Mouse (Mus musculus): ENCODE results near the gene Tmem204.
"Not testable (repeated sequence)": the region's sequence is repeated elsewhere in the genome, so short reads cannot be mapped to it uniquely, and the experiment has no call there.

Tmem204 gene

DNA sequence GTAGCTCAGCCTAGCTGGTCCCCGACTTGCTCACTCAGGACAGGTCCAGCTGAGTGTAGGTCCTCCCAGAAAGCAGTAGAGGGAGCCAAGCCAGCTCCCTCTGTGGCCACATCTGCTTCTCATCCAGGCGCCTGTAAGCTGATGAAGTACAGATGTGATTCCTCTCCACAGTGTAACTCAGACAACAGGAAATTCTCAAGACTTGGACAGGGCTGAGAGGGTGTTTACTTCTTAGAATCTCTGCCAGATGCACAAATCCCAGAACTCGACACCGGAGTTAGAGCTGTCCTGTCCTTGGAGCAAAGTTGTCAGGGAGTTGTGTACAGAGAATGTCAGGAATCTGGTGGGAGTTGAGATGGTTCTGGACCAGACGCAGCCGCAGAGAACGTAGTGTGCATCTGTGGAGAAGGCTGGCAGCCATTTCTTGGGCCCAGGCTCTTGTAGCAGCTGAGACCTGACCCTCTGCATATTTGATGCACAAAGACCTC, at the start of gene Tmem204:
Tmem204 (minus strand) TSS at position 148 of the 488 bp plus-strand sequence.
- peak; percentile 63 for DNase-seq (ENCODE audit: low spot score)

GRCm38 (mm10) chr17:25130060-25130459, 46.7 kb upstream of the Tmem204 start:
- DNase-seq (ENCODE audit: low spot score): no peak

- DNase-seq (ENCODE audit: low spot score): no peak
These were observed 44.3 kb upstream of the Tmem204 start for GRCm38 (mm10) chr17:25127681-25128080.

DNA sequence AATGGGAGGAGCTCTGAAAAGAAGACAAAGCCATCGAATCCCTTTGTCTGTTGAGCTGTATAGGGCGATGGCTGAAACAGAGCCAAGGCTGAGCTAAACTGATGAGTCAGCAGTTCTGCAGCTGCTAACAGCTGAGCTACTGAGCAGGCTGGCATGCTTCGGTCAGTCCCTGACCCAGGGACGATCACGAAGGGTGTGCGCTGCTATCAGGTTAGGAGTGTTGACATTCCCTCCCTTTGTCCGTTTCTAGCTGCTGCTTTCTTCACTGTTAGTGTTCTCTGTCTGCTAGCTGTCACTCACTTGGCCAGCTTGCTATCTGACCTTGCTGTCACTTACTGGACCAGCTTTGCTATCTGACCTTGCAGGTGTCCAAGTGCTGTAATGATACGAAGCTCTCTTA, 43.7 kb upstream of the Tmem204 start:
- DNase-seq (ENCODE audit: low spot score): no peak

DNA sequence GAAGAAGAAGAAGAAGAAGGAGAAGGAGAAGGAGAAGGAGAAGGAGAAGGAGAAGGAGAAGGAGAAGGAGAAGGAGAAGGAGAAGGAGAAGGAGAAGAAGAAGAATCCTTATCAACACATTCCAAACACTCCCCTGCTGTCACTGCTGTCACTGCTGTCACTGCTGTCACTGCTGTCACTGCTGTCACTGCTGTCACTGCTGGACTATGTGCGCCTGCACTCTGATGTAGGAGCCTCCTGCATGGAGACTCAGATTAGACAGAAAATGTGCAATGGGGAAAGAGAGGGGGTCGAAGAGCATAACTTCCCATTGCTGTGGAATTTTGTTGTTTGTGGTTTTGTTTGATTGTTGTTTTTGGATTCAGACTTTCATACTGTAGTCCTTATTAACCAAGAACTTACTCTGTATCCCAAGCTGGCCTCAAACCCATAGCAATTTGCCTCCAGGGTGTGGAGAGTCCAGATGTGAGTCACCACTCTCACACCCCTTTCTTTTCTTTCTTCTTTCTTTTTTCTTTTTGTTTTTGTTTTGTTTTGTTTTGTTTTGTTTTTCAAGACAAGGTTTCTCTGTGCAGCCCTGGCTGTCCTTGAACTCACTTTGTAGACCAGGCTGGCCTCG, 42.2 kb upstream of the Tmem204 start:
- not testable (repeated sequence) for DNase-seq (ENCODE audit: low spot score)

- no peak for DNase-seq (ENCODE audit: low spot score)
These were observed 40.6 kb upstream of the Tmem204 start for GRCm38 (mm10) chr17:25123979-25124378.

DNA sequence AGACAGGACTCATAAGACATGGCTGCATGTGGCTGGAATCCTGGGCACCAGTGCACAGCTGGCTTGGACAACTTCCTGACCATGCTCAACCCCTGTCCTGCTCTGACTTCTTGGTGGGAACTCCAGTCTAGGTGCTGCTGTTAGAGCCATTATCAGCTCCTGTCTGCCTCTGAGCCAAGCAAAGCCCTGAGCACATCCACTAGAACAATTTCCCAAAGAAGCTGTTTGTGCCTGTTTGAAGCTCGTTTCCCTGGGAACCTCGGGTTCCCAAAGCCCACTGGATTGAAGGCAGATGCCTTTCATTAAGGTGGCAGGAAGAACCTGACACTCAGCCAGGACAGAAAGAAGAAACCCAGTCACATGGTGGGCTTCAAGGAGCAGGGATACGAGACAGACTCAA, 37.0 kb upstream of the Tmem204 start, which contains the start of gene Ptx4:
Ptx4 (plus strand) TSS at position 355 of the 400 bp plus-strand sequence.
- DNase-seq (ENCODE audit: low spot score): no peak

DNA sequence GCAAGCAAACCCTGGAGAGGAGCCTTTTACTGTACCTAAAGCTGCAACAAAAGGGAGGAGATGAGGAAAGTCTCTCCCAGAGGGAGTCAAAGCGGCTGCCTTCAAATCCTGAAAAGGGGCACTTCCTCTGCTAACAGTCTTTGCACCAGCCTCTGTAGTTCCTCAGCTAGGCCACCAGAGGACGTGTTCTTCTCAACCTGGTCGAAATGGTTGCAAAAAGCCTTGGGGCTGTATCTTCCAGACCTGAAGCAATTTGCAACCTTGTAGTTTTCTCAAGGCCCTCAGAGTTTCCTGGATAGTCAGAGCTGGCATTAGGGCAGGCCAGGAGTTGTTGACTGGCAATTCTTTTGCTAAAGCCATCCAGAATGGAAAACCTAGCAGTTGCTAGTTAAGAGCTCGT, 33.9 kb upstream of the Tmem204 start:
- DNase-seq (ENCODE audit: low spot score): peak; percentile 69

GRCm38 (mm10) chr17:25115664-25116432, 32.5 kb upstream of the Tmem204 start, which contains the start of gene Telo2:
Gene Telo2, minus strand, starts transcription at chr17:25115967.
- peak; percentile 98 for DNase-seq (ENCODE audit: low spot score)

GRCm38 (mm10) chr17:25114908-25115645, 31.7 kb upstream of the Tmem204 start:
- peak; percentile 67 for DNase-seq (ENCODE audit: low spot score)

DNA sequence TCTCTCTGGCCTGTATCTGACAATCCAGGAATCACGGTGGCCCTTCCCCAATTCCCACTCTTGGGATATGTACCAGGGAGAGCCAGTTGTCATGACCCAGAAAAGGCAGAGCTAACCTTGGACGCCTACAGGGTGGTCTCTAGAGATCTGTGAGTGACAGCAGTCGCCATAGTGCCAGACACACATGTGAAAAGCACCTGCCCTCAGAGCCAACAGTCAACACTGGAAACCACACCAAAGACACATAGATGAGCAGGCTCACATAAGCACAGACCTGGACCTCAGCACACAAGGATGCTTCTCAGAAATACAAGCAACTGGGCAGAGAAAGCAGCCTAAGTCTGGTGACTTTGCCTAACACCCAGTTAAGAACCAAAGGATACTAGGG, 29.0 kb upstream of the Tmem204 start:
- no peak for DNase-seq (ENCODE audit: low spot score)

GRCm38 (mm10) chr17:25111739-25112422, 28.5 kb upstream of the Tmem204 start:
- no peak for DNase-seq (ENCODE audit: low spot score)

DNA sequence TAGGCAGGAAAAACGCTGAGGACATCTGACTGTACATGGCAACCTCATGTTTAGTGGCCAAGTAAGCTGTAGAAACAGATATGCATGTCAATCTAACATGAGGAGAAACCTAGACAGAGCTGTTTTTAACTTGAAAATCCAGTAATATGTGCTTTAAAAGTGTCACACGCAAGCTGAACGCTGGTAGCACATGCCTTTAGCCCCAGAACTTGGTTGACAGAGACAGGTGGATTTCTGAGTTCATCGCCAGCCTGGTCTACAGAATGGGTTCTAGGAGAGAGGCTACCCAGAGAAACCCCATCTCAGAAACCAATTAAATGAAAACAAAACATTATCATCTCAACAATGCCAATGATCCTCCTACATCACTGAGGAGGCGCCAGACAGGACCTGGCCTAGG, 27.8 kb upstream of the Tmem204 start:
- no peak for DNase-seq (ENCODE audit: low spot score)

GRCm38 (mm10) chr17:25110590-25110989, 27.2 kb upstream of the Tmem204 start:
- DNase-seq (ENCODE audit: low spot score): no peak

- DNase-seq (ENCODE audit: low spot score): peak; percentile 61
These were observed 26.2 kb upstream of the Tmem204 start for GRCm38 (mm10) chr17:25109578-25109977.

GRCm38 (mm10) chr17:25107786-25108185, 24.4 kb upstream of the Tmem204 start:
- DNase-seq (ENCODE audit: low spot score): no peak

DNA sequence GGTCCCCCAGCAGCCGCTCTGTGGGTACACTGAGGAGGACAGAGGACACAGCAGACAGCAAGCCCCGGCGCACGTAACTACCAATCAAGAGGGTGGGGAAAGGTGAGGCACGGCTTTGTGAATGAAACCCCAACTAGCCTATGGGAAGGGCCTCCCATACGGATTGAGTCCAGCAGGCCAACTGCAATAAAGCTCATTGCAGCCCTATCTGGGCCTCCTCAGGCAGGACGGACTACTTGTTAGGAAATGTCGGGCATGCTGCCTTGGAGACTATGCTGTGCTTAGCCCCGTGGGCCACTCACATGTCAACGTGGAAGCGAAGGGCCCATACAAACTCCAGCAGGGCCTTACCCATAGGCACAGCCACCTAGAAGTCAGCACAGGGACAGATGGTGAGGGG, 17.9 kb upstream of the Tmem204 start:
- no peak for DNase-seq (ENCODE audit: low spot score)

- DNase-seq (ENCODE audit: low spot score): no peak
These were observed 16.7 kb upstream of the Tmem204 start for GRCm38 (mm10) chr17:25100052-25100451.

DNA sequence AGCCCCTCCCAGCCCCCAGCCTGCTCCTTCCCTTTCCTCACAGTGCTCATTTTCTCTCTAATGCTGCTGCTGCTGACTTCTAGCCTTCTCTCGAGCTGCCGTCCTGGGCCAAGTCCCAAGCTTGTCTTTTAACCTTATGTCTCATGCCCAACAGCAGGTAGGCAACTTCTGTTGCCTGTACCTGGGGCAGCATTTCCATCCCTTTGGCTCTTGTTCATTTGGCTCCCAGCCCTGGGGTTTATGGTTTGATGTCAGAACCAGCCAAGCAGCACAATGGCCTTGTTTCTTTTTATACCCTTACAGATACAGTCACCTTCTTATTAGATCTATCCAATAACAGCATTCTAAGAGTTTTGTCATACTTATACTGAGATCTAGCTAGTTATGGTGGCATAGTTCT, 12.8 kb upstream of the Tmem204 start:
- no peak for DNase-seq (ENCODE audit: low spot score)

DNA sequence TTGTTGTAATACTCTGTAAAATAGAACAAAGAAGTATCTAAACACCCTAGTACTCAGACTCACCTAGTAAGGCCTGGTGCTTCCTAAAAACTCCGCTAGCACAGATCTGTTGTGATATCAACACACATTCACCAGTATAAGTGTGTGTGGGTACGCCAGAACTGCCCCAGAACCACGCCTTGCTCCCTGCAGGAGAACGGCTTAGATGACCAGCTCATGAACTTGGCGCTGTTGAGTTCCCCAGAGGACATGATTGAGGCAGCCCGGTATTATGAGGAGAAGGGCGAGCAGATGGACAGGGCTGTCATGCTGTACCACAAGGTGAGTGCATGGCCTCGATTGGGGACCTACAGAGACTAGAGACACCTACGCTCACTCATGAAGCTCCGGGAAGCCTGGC, 7.1 kb upstream of the Tmem204 start:
- no peak for DNase-seq (ENCODE audit: low spot score)

DNA sequence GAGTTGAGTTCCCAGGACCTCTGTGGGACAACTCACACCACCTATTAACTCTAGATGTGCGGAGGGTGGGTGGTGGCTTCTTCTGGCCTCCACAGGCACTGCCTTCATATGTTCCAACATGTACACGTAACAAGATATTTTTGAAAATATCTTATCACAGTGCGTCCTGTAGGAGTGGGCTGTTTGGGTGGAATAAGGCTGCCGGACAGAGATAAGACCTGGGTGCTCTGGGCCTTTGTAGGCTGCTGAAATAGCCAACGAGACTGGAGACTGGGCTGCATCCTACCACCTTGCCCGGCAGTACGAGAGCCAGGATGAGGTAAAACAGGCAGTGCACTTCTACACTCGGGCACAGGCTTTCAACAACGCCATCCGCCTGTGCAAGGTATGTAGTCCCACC, 5.8 kb upstream of the Tmem204 start:
- DNase-seq (ENCODE audit: low spot score): no peak

- DNase-seq (ENCODE audit: low spot score): no peak
These were observed 3.3 kb upstream of the Tmem204 start for GRCm38 (mm10) chr17:25086724-25087123.
